Mouse (Mus musculus) liver, postnatal 0 days (tissue): Measurements from ENCODE around the gene Bend7. TPM values are rescaled to one million over a fixed set of nuclear protein-coding genes. Genes with fewer than 3 reads are reported as not detected.

Experiments used
- ATAC-seq: fragments of 200-750 bp; cut with Nextera tagmentation; 2 replicates; pipeline ENCODE4 v1.8.0; 2017; ENCODE audit warnings: mild to moderate bottlenecking, moderate library complexity
- DNase-seq: peaks from one replicate; pipeline ENCODE4 v3.0.0-alpha.2; 2016
- H3K27ac ChIP-seq: fragments of 300-500 bp; sonication (generic); 2 replicates; pipeline ENCODE4 v1.5.1; 2014; ENCODE audit warnings: antibody characterized with exemption, moderate library complexity, mild to moderate bottlenecking, low read depth
- H3K27me3 ChIP-seq: fragments of 300-500 bp; sonication (generic); 2 replicates; pipeline ENCODE4 v1.6.1; 2014; ENCODE audit warnings: low read length, control low read depth, mixed read lengths; ENCODE audit not compliant: insufficient read depth
- H3K36me3 ChIP-seq: fragments of 300-500 bp; sonication (generic); replicated peaks from 2 replicates; pipeline ENCODE4 v1.6.1; 2014; ENCODE audit warnings: mild to moderate bottlenecking, control low read depth, low read length, moderate library complexity, mixed read lengths; ENCODE audit not compliant: insufficient read depth
- H3K4me1 ChIP-seq: fragments of 300-500 bp; sonication (generic); 2 replicates; pipeline ENCODE4 v1.6.1; 2014; ENCODE audit warnings: antibody characterized with exemption, mild to moderate bottlenecking, control low read depth; ENCODE audit not compliant: insufficient read depth
- H3K4me2 ChIP-seq: fragments of 300-500 bp; sonication (generic); 2 replicates; pipeline ENCODE4 v1.6.1; 2014; ENCODE audit warnings: low read depth, mild to moderate bottlenecking, low read length, moderate library complexity, mixed read lengths
- H3K4me3 ChIP-seq: fragments of 300-500 bp; sonication (generic); 2 replicates; pipeline ENCODE4 v1.5.1; 2014; ENCODE audit warnings: low read depth, low read length
- H3K9ac ChIP-seq: fragments of 300-500 bp; sonication (generic); replicated peaks from 2 replicates; pipeline ENCODE4 v1.6.1; 2014; ENCODE audit warnings: mild to moderate bottlenecking, moderate library complexity
- H3K9me3 ChIP-seq: fragments of 300-500 bp; sonication (generic); 2 replicates; pipeline ENCODE4 v1.6.1; 2016; ENCODE audit warnings: mild to moderate bottlenecking, control low read depth, low read length, mixed read lengths
- CTCF ChIP-seq: sonication (generic); IDR thresholded peaks from 2 replicates; pipeline ENCODE4 v1.5.1; 2016; ENCODE audit warnings: antibody characterized with exemption, low read depth
- EP300 ChIP-seq: IDR thresholded peaks from 2 replicates; pipeline ENCODE4 v1.6.1; 2016; ENCODE audit warnings: antibody characterized with exemption, low read depth, mild to moderate bottlenecking
- WGBS: fragments of 180-500 bp; shearing (Covaris S2); extraction: QIAGEN DNeasy Blood & Tissue Kit; methylation state at CpG from one replicate; pipeline ENCODE4 v1.1.7; 2014; ENCODE audit not compliant: insufficient replicate concordance; 5-methylcytosine and 5-hydroxymethylcytosine counted together
- polyA plus RNA-seq: library from polyadenylated mRNA; unstranded; fragments of >200 nt; fragmentation: Nextera tagmentation; extraction: Ambion mirVana; gene quantifications from 2 replicates; pipeline ENCODE4 v1.2.1, GENCODE M21; 2015

Bend7 gene
- polyA plus RNA-seq, 1 experiment from 2014 or later: 2.6 TPM

GRCm38 (mm10) chr2:4773911-4774310 is 56.3 kb downstream of the Bend7 start:
- no peaks in the 10 kb centered on the region for H3K4me1 ChIP-seq
- DNase-seq (no peak), ATAC-seq (no peak)
- 91% methylated on average over 6 of the region's 6 CpGs for WGBS
- H3K4me2 ChIP-seq: no peak overlapping the region
- H3K36me3 ChIP-seq: no peaks in the 10 kb centered on the region
- no peak overlapping the region for H3K4me3 ChIP-seq
- no peak overlapping the region for H3K27ac ChIP-seq
- H3K9ac ChIP-seq: no peak overlapping the region
- no peaks in the 10 kb centered on the region for H3K27me3 ChIP-seq
- H3K9me3 ChIP-seq: no peaks in the 10 kb centered on the region
- TF ChIP-seq EP300: no peak
- TF ChIP-seq CTCF: no peak

GRCm38 (mm10) chr2:4777291-4777690 is 59.7 kb downstream of the Bend7 start:
- WGBS: 45% methylated on average over 8 of the region's 8 CpGs
- Histone ChIP-seq H3K27me3 (no peaks in the 10 kb centered on the region), H3K4me2 (peak overlapping the region; percentile 42; the same call in 1 of the 2 replicates), H3K9me3 (no peaks in the 10 kb centered on the region), H3K9ac (no peak overlapping the region), H3K36me3 (no peaks in the 10 kb centered on the region), H3K4me1 (no peaks in the 10 kb centered on the region), H3K4me3 (no peak overlapping the region), H3K27ac (peak overlapping the region; percentile 56; the same call in 1 of the 2 replicates)
- peak; percentile 86 for ATAC-seq
- TF ChIP-seq EP300: no peak
- no peak for TF ChIP-seq CTCF
- DNase-seq: peak; percentile 31

GRCm38 (mm10) chr2:4781641-4782040 is 64.0 kb downstream of the Bend7 start:
- H3K27me3 ChIP-seq: no peaks in the 10 kb centered on the region
- H3K9me3 ChIP-seq: no peaks in the 10 kb centered on the region
- DNase-seq: no peak
- TF ChIP-seq EP300 (no peak), CTCF (no peak)
- H3K4me3 ChIP-seq: no peak overlapping the region
- no peak overlapping the region for H3K4me2 ChIP-seq
- H3K36me3 ChIP-seq: no peaks in the 10 kb centered on the region
- H3K4me1 ChIP-seq: no peaks in the 10 kb centered on the region
- H3K27ac ChIP-seq: no peak overlapping the region
- no peak for ATAC-seq
- 66% methylated on average over 3 of the region's 3 CpGs for WGBS
- H3K9ac ChIP-seq: no peak overlapping the region

GRCm38 (mm10) chr2:4782401-4782800 is 64.8 kb downstream of the Bend7 start:
- DNase-seq: no peak
- no peaks in the 10 kb centered on the region for H3K9me3 ChIP-seq
- no peak overlapping the region for H3K9ac ChIP-seq
- no peak overlapping the region for H3K4me3 ChIP-seq
- no peaks in the 10 kb centered on the region for H3K4me1 ChIP-seq
- 68% methylated on average over 4 of the region's 4 CpGs for WGBS
- H3K4me2 ChIP-seq: no peak overlapping the region
- ATAC-seq: no peak
- TF ChIP-seq EP300 (no peak), CTCF (no peak)
- no peaks in the 10 kb centered on the region for H3K36me3 ChIP-seq
- no peak overlapping the region for H3K27ac ChIP-seq
- H3K27me3 ChIP-seq: no peaks in the 10 kb centered on the region

GRCm38 (mm10) chr2:4782809-4783641 is 65.4 kb downstream of the Bend7 start:
- Histone ChIP-seq H3K36me3 (no peaks in the 10 kb centered on the region), H3K9me3 (no peaks in the 10 kb centered on the region), H3K4me3 (no peak overlapping the region), H3K27me3 (no peaks in the 10 kb centered on the region), H3K4me1 (no peaks in the 10 kb centered on the region), H3K9ac (no peak overlapping the region), H3K4me2 (no peak overlapping the region), H3K27ac (no peak overlapping the region)
- DNase-seq: no peak
- no peak for TF ChIP-seq CTCF
- WGBS: 74% methylated on average over 11 of the region's 11 CpGs
- ATAC-seq: no peak

- no peak overlapping the region for H3K27ac ChIP-seq
- ATAC-seq (no peak), DNase-seq (no peak)
- TF ChIP-seq EP300: no peak
- no peak for TF ChIP-seq CTCF
- no peak overlapping the region for H3K4me2 ChIP-seq
- H3K4me1 ChIP-seq: no peaks in the 10 kb centered on the region
- H3K36me3 ChIP-seq: no peaks in the 10 kb centered on the region
- H3K9ac ChIP-seq: no peak overlapping the region
- H3K27me3 ChIP-seq: no peaks in the 10 kb centered on the region
- 33% methylated on average over 8 of the region's 8 CpGs for WGBS
- no peak overlapping the region for H3K4me3 ChIP-seq
- no peaks in the 10 kb centered on the region for H3K9me3 ChIP-seq
Measured at GRCm38 (mm10) chr2:4784012-4784411, 66.4 kb downstream of the Bend7 start.

GRCm38 (mm10) chr2:4785016-4785415 is 67.4 kb downstream of the Bend7 start:
- no peaks in the 10 kb centered on the region for H3K4me1 ChIP-seq
- H3K4me2 ChIP-seq: no peak overlapping the region
- no peak for DNase-seq
- no peaks in the 10 kb centered on the region for H3K27me3 ChIP-seq
- no peak overlapping the region for H3K9ac ChIP-seq
- H3K36me3 ChIP-seq: no peaks in the 10 kb centered on the region
- no peak for ATAC-seq
- TF ChIP-seq CTCF (no peak), EP300 (no peak)
- no peak overlapping the region for H3K27ac ChIP-seq
- no peak overlapping the region for H3K4me3 ChIP-seq
- WGBS: 73% methylated on average over 6 of the region's 6 CpGs
- no peaks in the 10 kb centered on the region for H3K9me3 ChIP-seq
